Mouse (Mus musculus) adrenal gland, postnatal 4 days (tissue): ENCODE data around the gene Tmem176b. TPM values are rescaled to one million over a fixed set of nuclear protein-coding genes. Genes with fewer than 3 reads are reported as not detected.
A peak's percentile ranks its signal among the peaks of the same experiment; 100 is the strongest.
"Not testable (repeated sequence)": the region's sequence is repeated elsewhere in the genome, so short reads cannot be mapped to it uniquely, and the experiment has no call there.

Experiments used
- DNase-seq, 2 experiments: peaks; one replicate each; pipeline ENCODE4 v3.0.0; 2021 to 2022; ENCODE audit warnings: low spot score in 2 of 2, mixed read lengths in 2 of 2
- long read RNA-seq, 2 experiments: library from polyadenylated mRNA; stranded (forward); transcript quantifications; one replicate each; pipeline ENCODE4 v2.0.0; 2021
- total RNA-seq, 2 experiments: library from RNA; stranded (reverse); gene quantifications; 2 replicates each; pipeline ENCODE4 v1.2.3; 2021

The Tmem176b gene
- total RNA-seq: 100 to 1,000 TPM; 443 to 458 TPM
- long read RNA-seq, experiment 1, transcript Tmem176b-203 (7 exons, 1,414 nt): major isoform, 125 of 300 reads
- long read RNA-seq, experiment 1, transcript Tmem176b-202 (7 exons, 1,648 nt): minor isoform, 32 of 300 reads
- long read RNA-seq, experiment 1, transcript Tmem176b-209 (7 exons, 986 nt): minor isoform, 42 of 300 reads
- long read RNA-seq, experiment 1, transcript Tmem176b-201 (8 exons, 1,238 nt): minor isoform, 25 of 300 reads
- long read RNA-seq, experiment 1, partial matches to known transcripts: 31 of 300 reads
- long read RNA-seq, experiment 1, other reads (novel, unspliced or antisense): 45 of 300 reads
- long read RNA-seq, experiment 2, transcript Tmem176b-209 (7 exons, 986 nt): minor isoform, 54 of 418 reads
- long read RNA-seq, experiment 2, transcript Tmem176b-202 (7 exons, 1,648 nt): minor isoform, 51 of 418 reads
- long read RNA-seq, experiment 2, transcript Tmem176b-203 (7 exons, 1,414 nt): major isoform, 164 of 418 reads
- long read RNA-seq, experiment 2, transcript Tmem176b-201 (8 exons, 1,238 nt): minor isoform, 35 of 418 reads
- long read RNA-seq, experiment 2, partial matches to known transcripts: 71 of 418 reads
- long read RNA-seq, experiment 2, other reads (novel, unspliced or antisense): 43 of 418 reads

DNA sequence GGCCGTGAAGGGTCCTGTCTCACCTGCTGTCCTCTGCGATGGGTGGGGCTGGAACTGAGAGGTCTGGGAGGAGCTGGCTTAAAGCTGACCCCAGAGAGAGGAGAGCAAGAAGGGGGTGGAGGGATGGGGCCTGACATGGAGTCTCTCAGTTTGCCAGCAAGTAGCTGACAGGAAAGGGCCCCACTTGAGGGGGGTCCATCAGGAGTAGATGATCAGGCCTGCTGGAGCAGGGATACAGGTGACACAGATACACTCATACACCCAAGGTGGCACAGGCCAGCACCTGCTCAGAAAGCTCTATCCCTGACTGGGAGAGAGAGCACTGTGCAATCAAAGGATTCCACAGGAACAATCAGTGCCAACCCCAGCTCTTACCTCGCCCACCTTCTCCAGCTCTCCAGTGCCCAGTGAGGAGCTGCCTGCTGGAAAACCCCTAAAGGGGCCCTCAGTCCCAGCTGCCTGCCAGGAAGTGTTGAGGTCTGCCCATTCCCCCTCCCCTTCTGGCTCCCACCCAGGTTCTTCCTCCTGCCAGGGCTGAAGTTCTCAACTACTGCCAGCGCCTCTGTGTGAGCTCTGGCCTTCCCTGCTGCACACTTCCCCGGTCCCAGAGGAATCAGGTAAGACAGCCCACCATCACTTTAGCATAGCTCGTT, at the start of gene Tmem176b:
TSS of gene Tmem176b (minus strand) at position 524 of the 653 bp plus-strand sequence.
- DNase-seq: peak; percentile 82 to 94

DNA sequence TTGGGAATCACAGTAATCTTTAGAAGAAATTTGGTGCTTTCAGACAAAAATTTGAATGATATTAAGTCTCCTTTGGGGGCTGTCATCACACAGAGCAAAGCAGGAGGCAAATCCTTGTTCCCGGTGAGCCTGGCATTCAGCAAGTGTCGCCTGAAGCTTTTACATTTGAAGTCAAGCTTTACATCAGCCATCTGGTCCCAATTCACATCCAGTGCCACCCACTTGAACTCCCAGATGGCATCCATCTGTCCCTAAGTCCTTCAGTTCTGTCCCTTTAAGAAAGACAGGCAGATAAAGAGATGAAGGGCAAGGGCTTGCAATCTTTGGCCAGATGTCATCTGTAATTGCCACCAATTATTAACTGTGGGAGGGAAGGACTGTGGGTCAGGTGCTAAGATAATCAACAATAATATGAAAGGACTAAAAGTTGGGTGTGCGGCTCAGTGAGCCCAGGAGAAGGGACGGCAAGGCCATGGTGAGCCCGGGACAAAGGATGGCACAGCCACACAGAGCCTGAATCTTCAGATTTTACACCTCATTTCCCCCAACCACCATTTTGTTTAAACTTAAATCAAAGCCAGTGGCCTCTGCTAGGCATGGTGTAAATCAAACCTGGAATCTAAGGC, 35.3 kb upstream of the Tmem176b start:
- no peak for DNase-seq

DNA sequence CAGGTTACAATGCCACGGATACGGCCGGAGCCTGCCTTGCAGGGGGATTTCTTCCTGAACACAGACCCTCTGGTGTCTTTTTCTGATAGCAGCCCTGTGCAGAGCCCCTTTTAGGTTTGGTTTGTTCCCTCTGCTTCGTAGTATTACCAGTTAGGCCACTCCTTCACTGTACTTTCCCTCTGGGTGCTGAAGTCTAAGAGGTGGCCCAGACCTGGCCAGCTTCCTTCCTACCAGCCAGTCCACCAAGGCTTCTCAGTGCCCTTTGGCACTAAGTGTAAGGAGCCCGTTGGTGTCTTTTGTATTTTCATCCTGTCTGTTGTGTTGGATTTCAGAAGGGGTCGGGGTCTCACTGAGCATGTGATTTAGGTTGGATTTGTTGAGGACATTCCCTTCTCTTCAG, 34.2 kb upstream of the Tmem176b start:
- no peak for DNase-seq

DNA sequence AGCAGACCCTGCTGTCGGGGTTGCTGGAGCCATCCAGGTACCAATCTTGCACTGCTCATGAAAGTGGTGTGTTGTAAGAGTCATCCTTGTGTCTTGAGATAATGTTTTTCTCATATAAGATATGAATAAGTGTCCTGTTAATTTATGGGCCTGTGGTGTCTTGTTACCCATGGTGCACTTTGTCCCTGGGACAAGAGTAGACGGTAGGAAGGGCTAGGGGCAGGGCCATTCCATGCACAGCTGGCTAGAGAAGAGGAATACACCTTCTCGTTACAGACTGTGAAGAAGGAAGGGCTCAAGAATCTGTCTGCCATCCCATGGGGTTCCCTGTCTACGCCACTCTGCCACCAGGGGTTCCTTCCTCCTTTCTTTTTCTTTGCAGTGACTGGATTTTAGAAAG, 33.3 kb upstream of the Tmem176b start:
- no peak for DNase-seq

DNA sequence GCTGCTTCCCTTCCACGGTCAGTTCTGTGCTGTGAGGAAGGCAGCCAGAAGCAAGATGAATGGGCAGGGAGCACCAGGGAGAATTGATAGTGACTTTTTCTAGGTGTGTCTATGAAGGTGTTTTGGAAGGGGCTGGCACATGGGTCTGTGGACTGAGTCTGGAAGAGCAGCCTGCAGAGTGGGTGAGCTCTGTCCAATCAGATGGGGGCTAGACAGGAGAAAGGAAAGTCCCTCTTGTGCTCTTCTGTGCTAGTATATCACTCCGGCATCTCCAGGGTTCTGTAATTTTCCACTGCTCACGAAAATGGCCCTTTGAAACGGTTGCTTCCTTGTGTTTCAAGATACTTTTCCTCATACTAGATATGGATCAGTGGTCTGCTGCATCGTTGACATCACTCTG, 31.3 kb upstream of the Tmem176b start, which contains the start of gene Aoc1:
TSS of gene Aoc1 (plus strand) at position 301 of the 400 bp plus-strand sequence.
- DNase-seq: no peak

DNA sequence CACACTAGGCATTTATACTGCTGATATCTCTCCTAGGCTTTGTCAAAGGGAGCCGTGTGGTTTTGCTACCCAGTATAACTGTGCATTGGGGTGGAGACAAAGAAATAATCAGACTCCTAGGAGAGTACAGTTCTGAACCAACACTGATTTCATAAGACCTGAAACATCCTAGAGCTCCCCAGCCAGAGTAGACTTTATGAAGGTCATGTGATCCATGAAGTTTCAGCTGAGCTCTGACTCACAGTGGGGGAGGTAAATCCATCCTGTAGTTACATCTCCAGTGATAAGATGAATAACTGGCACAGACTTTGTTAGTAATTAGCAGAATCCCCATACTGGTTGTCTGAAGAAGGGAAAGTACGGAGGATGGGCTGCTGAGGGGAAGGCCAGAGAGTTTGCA, 28.5 kb upstream of the Tmem176b start:
- no peak for DNase-seq

DNA sequence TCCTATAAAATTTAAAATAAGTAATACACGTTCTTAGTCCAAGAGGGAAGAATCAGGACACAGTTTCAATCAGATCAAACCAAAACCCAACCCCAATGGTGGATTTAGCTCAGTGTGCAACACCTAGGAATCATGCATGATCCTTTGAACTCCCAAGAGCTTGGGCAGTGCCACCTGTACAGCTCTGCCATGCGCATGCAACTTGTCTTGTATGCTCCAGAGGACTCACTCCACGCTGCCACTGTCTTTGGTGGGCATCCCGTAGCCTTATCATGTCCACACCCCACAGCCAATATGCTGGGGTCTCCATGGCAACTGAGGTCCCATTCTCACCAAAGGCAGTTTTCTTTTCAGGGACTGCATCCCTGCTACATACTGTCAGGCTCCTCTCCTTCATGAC, 25.9 kb upstream of the Tmem176b start:
- no peak for DNase-seq

DNA sequence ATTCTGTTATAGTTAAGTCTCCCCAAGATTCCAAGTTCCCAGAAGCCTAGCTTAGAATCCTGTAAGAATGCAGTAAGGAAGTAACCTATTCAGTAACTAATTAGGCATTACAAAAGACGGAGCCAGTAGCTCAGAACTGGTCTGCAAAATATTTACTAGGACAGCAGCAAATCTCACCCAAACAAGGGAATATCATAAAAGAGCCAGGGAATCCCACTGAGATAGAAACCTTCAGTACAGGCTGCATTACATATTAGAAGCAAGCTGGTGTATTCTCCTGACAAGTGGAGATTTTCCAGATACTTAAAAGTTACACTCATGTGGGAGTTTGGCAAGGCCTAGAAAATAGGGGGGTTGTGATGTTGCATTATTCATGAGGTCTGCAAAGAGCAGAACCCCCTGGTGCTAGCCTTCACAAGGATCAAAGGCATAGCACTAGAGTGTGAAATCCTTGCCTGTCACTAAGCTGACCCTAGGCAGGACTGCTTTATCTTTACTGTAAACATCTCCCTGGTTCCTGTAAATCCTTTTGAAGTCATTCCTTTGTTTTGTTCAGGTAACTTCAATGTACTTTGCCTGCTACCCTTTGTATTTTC, 25.2 kb upstream of the Tmem176b start:
- not testable (repeated sequence) for DNase-seq

DNA sequence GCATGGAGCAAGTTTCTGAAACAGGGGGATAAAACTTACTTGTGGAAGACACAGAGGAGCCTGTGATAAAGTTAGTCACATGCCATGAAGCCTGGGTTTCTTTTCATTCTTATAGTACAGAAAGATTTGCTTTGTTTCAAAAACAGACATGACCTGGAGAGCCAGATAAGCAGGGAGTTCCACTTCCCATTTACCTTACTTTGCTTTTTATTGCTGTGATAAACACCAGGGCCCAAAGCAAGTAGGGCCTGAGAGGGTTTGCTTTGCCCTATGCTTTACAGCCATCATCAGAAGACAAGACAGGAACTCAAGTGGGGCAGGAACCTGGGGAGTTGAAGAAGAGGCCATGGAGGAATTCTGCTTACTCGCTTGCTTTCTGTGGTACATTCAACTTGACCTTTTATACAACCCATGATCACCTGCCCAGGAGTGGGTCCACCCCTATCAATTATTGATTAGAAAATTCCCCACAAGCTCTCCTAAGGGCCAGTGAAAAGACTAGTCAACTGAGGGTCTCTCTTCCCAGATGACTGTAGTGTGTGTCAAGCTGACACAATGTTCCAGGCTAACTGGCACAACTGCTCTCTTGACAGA, 24.0 kb upstream of the Tmem176b start:
- DNase-seq: no peak

DNA sequence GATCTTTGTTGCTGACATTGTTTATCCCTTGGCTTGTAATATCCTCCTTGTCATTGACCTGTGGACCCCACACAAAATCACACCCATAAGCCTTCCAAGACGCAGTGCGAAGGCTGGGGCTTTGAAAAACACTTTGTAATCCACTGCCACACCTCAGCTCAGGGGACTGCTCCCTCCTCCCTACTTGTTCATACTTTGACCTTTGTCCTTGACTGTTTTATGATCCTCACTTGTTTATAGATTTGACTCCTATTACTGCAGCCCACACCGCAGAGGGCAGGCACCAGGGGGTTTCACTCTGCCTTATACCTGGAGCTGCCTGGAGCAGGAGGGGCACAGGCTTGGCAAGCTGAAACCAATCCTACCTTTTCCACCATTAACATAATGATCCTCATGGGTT, 23.4 kb upstream of the Tmem176b start:
- no peak for DNase-seq

DNA sequence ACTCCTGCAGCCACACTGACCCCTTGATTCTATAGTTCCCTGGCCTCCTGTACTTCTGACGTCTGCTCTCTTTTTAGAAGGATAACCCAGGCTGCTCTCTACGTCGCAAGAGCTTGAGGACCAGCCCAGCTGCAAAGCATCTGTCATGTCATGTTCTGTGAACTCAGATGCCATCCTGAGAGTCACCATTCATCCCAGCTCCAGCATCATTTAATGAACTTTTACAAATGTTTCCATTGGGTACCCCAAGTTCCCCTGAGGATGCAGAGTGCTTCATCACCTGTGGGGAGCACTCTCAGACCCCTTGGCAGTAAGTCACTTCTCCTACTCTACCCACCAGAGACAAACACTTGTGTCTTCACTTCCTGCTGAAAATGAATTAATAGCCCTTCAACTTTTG, 22.9 kb upstream of the Tmem176b start:
- DNase-seq: no peak

DNA sequence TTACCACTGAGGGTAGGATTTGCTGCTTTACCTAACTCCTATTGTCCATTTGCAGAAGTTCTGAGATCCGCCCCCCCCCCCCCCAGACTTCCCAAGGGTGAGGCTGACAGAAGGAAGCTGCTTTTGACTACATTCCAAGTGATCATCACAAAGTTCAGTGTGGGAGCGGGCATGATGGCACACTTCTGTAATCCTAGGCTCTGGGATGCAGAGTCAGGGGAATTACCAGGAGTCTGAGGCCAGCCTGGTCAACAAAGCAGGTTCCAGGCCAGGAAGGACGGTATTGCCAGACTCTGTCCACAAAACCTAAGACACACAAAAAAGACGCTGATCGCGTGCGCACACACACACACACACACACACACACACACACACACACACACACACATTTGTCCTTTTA, 22.2 kb upstream of the Tmem176b start:
- no peak for DNase-seq

DNA sequence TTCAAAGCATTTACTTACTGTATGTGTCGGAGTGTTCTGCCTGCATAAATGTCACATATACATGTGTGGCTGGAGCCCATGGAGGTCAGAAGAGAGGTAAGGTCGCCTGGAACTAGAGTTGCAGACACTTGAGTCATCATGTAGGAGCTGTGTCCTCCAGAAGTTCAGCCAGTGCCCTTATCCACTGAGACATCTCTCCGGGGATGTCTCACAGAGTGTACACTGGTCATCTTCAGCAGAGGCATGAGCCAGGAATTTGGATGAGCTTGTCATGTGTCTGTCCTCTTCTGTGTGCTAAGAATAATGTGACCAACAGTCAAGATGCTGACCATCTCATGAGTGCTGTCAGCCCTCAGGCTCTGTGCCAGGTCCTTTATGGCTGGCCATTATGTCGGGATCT, 21.5 kb upstream of the Tmem176b start:
- no peak for DNase-seq

DNA sequence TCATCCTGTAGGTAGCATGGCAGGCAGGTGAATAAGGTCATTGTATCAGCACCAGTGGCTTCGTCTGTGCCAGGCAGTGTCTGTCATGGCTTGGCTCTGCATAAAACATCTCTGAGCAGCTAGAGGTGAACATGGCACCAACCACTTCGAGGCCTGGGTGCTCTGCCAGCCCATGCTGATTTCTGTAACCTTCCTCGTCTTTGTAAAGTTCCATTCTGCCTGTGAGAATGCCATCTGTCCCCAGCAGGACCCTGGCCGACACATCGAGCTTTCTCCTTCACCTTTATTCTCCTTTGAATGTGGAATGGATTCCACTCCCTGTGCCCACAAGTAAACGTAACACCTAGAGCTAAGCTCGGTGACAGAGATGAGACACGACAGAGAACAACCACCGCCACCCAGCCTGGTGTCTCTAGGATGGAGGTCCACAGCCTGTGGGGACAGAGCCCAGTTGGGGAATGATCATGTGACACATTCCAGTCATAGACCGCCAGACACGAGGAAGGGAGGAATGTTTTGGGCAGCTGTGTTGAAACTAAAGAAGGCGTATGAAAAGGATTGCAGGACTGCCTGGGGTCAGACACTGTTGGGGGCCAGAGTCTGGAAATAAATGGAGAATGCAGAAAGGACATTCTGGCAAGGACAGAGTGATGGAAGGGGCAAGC, 20.5 kb upstream of the Tmem176b start:
- no peak for DNase-seq

DNA sequence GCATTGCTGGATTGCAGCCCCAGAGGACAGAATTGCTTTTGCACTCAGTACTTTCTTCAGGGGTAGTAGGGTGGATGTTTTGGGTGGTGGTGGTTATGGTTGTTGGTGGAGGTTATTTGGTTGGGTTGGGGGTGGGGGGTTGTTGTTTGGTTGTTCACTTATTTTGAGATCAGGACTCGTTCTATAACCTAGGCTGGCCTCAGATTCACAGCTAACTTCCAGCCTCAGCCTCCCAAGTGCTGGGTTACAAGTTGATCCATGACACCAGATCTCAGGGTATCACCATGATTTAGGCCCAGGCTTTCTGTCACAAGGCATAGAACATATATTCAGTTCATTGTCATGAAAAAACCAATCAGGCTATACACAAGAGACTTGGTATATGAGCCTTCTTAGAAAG, 19.6 kb upstream of the Tmem176b start:
- no peak for DNase-seq

DNA sequence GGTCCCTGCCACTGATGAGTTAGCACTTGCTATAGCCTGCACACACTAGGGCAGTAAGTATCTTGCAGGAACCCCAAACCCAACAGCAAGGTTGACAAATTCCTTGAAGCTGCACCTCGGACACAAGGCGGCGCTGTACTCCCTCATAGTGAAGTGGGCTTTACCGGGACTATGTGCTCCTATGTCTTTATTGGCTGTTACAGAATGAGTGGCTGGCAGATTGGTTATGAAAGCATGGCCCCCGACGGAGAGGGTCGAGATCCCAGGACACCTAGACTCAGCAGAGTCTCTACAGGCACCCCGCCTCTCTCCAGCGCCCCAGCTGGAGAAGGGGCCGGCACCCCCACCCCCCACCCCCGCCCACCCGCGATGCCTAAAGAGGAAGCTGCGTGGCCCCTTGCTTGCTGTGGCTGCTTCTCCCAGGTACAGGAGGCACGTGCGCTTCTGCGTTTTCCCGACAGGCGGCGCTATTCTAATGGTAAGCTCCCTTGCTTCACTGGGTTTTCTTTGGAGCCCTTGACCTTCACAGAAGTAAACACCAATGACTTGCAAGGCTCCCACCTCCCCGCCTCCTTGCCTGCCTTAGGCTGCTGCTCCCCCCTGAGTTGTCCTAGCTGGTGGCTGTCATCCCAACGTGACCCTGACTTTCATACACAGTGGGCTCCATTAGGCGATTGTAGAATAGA, 19.0 kb upstream of the Tmem176b start:
- DNase-seq: peak; percentile 57 to 68

DNA sequence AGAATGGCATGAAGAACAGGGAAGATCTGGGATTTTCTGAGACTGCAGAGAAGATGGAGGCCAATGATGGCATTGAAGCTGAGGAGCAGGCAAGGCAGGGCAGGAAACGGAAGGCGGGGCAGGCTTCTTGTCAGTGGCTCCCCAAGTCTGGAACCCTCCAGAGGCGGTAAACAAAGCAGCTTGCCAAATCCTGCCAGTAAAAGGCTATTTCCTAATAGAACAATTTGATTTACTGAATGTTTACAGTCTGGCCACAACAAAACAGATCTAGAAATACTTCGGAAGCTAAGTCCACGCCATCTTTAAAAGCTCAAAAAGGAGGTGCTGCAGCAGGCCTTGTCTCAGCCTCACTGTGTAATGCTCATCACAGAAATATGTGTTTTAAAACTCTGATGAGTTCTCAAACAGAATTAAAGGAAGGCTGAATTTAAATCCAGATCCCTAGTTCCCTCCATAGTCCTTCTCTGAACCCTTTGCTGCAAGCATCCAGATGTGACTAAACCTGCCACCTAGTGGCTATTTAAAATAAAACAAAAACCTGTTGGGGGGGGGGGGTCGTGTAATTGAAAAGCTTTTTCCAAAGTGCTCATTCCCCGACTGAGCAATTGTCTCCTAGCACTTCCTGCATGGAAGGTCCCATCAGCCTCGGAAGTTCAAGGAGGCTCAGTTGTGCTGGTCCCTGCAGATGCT, 16.5 kb upstream of the Tmem176b start:
- no peak for DNase-seq

DNA sequence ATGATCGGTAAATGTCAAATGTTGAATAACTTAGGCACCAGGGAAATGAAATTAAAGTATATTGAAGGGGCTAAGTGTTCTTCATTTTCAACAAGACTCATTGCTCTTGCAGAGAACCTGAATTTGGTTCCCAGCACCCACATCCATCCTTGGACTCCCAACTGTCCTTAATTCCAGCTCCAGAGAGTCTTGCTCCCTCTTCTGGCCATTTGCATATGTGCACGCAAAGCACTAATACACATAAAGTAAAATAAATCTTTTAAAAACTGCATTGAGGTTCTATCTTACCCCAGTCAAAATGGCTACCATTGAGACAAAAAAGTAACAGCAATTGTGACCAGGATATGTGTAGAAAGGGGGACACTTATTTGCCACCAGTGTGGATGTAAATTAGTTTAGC, 12.9 kb upstream of the Tmem176b start:
- DNase-seq: no peak

DNA sequence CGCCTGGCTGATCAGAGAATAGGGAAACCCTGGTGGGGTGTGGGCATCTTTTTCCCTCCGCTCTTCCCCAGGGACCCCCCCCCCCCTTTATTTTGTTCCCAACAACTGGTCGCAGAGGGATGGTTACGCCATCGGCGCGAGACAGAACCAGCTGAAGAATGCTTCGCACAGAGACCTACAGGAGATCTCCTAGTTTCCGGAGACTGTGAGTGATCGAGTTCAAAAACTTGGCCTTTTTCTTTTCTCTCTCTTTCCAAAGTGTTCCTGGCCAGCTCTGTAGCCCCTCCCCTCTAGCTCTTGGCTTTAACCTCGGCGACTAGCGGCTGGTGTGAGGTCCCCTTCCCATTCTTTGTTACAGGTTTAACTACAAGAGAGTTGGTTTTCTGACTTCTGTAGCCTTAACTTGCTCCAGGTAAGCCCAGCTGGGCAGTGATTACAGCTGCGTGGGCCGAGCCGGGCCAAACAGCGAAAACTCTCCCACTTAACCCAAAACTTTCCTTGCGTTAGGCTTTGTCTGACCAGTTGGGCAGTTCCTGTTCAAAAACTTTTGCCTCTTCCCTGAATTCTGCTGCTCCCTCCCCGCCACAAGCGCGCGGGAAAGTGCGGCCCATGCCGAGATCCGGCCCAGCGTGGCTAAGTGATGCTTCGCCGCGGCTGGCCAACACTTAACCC, 10.7 kb upstream of the Tmem176b start:
- DNase-seq: no peak
